In the genomic region with DNA sequence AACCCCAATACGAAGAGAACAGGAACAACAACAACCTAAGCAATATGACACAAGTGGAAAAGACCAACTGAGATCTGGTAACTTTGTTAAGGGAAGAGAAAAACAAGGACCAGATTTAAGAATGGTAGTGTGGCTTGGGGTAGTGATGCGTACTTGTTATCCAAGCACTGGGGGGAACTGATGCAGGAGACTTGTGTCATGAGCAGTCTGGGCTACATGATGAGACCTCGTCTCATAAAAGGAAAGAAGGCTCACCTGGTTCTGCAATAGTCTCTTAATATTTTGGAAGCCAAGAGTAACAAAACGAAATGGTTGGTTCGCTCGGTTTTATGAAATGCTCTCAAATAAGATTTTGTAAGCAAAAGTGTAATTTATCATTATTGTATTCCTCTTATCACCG, we compare ENCODE assay signal across 7 mouse cellular contexts. TPM values are rescaled to one million over a fixed set of nuclear protein-coding genes. Genes with fewer than 3 reads are reported as not detected.
DNase-seq lines count a peak whose midpoint lies in the region; ATAC-seq and TF ChIP-seq lines count a peak whose summit lies in the region.

No protein-coding gene starts in this region.

- no peak for DNase-seq in lung, postnatal 0 days (ENCODE audit: low spot score)
- no peak for DNase-seq in lung, postnatal 14 days
- peak; percentile 1 for DNase-seq in forebrain, embryonic 14.5 days (ENCODE audit: low spot score)
- DNase-seq in liver, embryonic 11.5 days (ENCODE audit: low spot score) = no peak
- DNase-seq in left cerebral cortex, adult 8-10 months (ENCODE audit: low spot score in 2 of 2) = no peak
- no peak for DNase-seq in urinary bladder, adult 2 months (ENCODE audit: low spot score)

- H3K4me3 ChIP-seq in lung, postnatal 0 days (ENCODE audit: low read depth, low read length) = peak overlapping the region; percentile 52
- peak overlapping the region; percentile 45 for H3K4me3 ChIP-seq in forebrain, embryonic 14.5 days (ENCODE audit: low read depth, low read length)
- H3K4me3 ChIP-seq in liver, embryonic 11.5 days (ENCODE audit: low read depth, low read length) = peak overlapping the region; percentile 57
- H3K4me3 ChIP-seq in stomach, embryonic 15.5 days (replicated peaks) = peak overlapping the region; percentile 65

- no peak for TF ChIP-seq CTCF in lung, postnatal 0 days (IDR thresholded peaks at IDR 0.05)

- 0 out of 2 replicates have a peak, but pooled peaks cover 4% of the 10 kb centered on the region for H3K4me1 ChIP-seq in lung, postnatal 0 days (ENCODE audit: insufficient read depth, low read depth, low read length)
- peaks cover 3% of the 10 kb centered on the region; the same call in 1 of the 2 replicates for H3K4me1 ChIP-seq in forebrain, embryonic 14.5 days (ENCODE audit: control insufficient read depth, insufficient read depth, low read length)
- H3K4me1 ChIP-seq in liver, embryonic 11.5 days (replicated peaks; ENCODE audit: control insufficient read depth, insufficient read depth, low read length) = peaks cover 7% of the 10 kb centered on the region; the same call in 1 of the 2 replicates
- peaks cover 4% of the 10 kb centered on the region; the same call in 1 of the 2 replicates for H3K4me1 ChIP-seq in stomach, embryonic 15.5 days

- H3K27ac ChIP-seq in lung, postnatal 0 days (ENCODE audit: low read length) = no peak overlapping the region
- H3K27ac ChIP-seq in forebrain, embryonic 14.5 days (ENCODE audit: low read depth, low read length) = no peak overlapping the region
- no peak overlapping the region for H3K27ac ChIP-seq in liver, embryonic 11.5 days (ENCODE audit: low read depth, low read length)
- no peak overlapping the region for H3K27ac ChIP-seq in stomach, embryonic 15.5 days

- no peak for ATAC-seq in lung, postnatal 0 days
- no peak for ATAC-seq in forebrain, embryonic 14.5 days
- no peak for ATAC-seq in liver, embryonic 11.5 days (replicated peaks; ENCODE audit: low FRiP score)
- ATAC-seq in stomach, embryonic 15.5 days (ENCODE audit: insufficient read depth, low FRiP score, low read depth) = no peak

- 38% methylated on average over 7 of the region's 7 CpGs for WGBS in lung, postnatal 0 days
- 40% methylated on average over 7 of the region's 7 CpGs for WGBS in forebrain, embryonic 14.5 days
- WGBS in liver, embryonic 11.5 days = 32% methylated on average over 7 of the region's 7 CpGs
- WGBS in stomach, embryonic 15.5 days = 37% methylated on average over 7 of the region's 7 CpGs

- TF ChIP-seq EP300 in lung, postnatal 0 days (IDR thresholded peaks at IDR 0.05) = no peak

- no peaks in the 10 kb centered on the region for H3K27me3 ChIP-seq in lung, postnatal 0 days (replicated peaks; ENCODE audit: insufficient read depth, low read length)
- no peaks in the 10 kb centered on the region for H3K27me3 ChIP-seq in forebrain, embryonic 14.5 days (replicated peaks; ENCODE audit: control insufficient read depth, insufficient read depth, low read length)
- H3K27me3 ChIP-seq in liver, embryonic 11.5 days (replicated peaks; ENCODE audit: control insufficient read depth, insufficient read depth, low read length) = no peaks in the 10 kb centered on the region
- no peaks in the 10 kb centered on the region for H3K27me3 ChIP-seq in stomach, embryonic 15.5 days (replicated peaks)

- H3K9ac ChIP-seq in lung, postnatal 0 days (replicated peaks; ENCODE audit: low read depth) = peak overlapping the region; percentile 85
- peak overlapping the region; percentile 83 for H3K9ac ChIP-seq in forebrain, embryonic 14.5 days (ENCODE audit: low read length)
- peak overlapping the region; percentile 72; the same call in 1 of the 2 replicates for H3K9ac ChIP-seq in liver, embryonic 11.5 days (ENCODE audit: low read depth, low read length)
- H3K9ac ChIP-seq in stomach, embryonic 15.5 days = peak overlapping the region; percentile 71; the same call in 1 of the 2 replicates

- no peaks in the 10 kb centered on the region for H3K36me3 ChIP-seq in lung, postnatal 0 days (ENCODE audit: insufficient read depth, low read length)
- H3K36me3 ChIP-seq in forebrain, embryonic 14.5 days (ENCODE audit: control insufficient read depth, insufficient read depth, low read length) = no peaks in the 10 kb centered on the region
- H3K36me3 ChIP-seq in liver, embryonic 11.5 days (ENCODE audit: control insufficient read depth, insufficient read depth, low read length) = no peaks in the 10 kb centered on the region
- no peaks in the 10 kb centered on the region for H3K36me3 ChIP-seq in stomach, embryonic 15.5 days

- H3K4me2 ChIP-seq in lung, postnatal 0 days (replicated peaks; ENCODE audit: low read depth, low read length) = peak overlapping the region; percentile 63
- H3K4me2 ChIP-seq in forebrain, embryonic 14.5 days (ENCODE audit: low read length) = peak overlapping the region; percentile 67
- peak overlapping the region; percentile 70 for H3K4me2 ChIP-seq in liver, embryonic 11.5 days
- H3K4me2 ChIP-seq in stomach, embryonic 15.5 days = peak overlapping the region; percentile 72

- no peaks in the 10 kb centered on the region for H3K9me3 ChIP-seq in lung, postnatal 0 days (ENCODE audit: low read length)
- no peaks in the 10 kb centered on the region for H3K9me3 ChIP-seq in forebrain, embryonic 14.5 days (replicated peaks; ENCODE audit: control insufficient read depth, low read length)
- no peaks in the 10 kb centered on the region for H3K9me3 ChIP-seq in liver, embryonic 11.5 days (ENCODE audit: control insufficient read depth, low read length)
- no peaks in the 10 kb centered on the region for H3K9me3 ChIP-seq in stomach, embryonic 15.5 days

RNA-seq across cellular contexts. Expression of a gene that starts 25.0 kb away (rescaled TPM):
- polyA plus RNA-seq in lung, postnatal 0 days (2015; fragmentation: Nextera tagmentation; extraction: Ambion mirVana) = 76.8 and 88.2 TPM in 2 replicates
- 188 and 208 TPM in 2 replicates for polyA plus RNA-seq in forebrain, embryonic 14.5 days (2014; fragmentation: Nextera tagmentation; extraction: Ambion mirVana)
- polyA plus RNA-seq in liver, embryonic 11.5 days (2014; fragmentation: Nextera tagmentation; extraction: Ambion mirVana) = 81.6 and 85.7 TPM in 2 replicates
- polyA plus RNA-seq in stomach, embryonic 15.5 days (2015; fragmentation: Nextera tagmentation; extraction: Ambion mirVana) = 100 and 107 TPM in 2 replicates
- 100 to 1,000 TPM; 362 to 393 (median 380) TPM for total RNA-seq in left cerebral cortex, adult 8-10 months (2022)
- polyA plus RNA-seq in urinary bladder, adult 2 months (2012; rRNA removed) = 72.7 and 84.8 TPM in 2 replicates

RNA-seq across cellular contexts. Expression of a gene that starts 25.9 kb away (rescaled TPM):
- 76.0 and 77.5 TPM in 2 replicates for polyA plus RNA-seq in lung, postnatal 0 days (2015; fragmentation: Nextera tagmentation; extraction: Ambion mirVana)
- 82.8 and 85.1 TPM in 2 replicates for polyA plus RNA-seq in forebrain, embryonic 14.5 days (2014; fragmentation: Nextera tagmentation; extraction: Ambion mirVana)
- 78.9 and 81.2 TPM in 2 replicates for polyA plus RNA-seq in liver, embryonic 11.5 days (2014; fragmentation: Nextera tagmentation; extraction: Ambion mirVana)
- 77.3 and 85.9 TPM in 2 replicates for polyA plus RNA-seq in stomach, embryonic 15.5 days (2015; fragmentation: Nextera tagmentation; extraction: Ambion mirVana)
- 10 to 100 TPM; 70.6 to 83.2 (median 77.7) TPM for total RNA-seq in left cerebral cortex, adult 8-10 months (2022)
- polyA plus RNA-seq in urinary bladder, adult 2 months (2012; rRNA removed) = 54.3 TPM in 2 replicates

RNA-seq across cellular contexts. Expression of a gene that starts 45.4 kb away (rescaled TPM):
- 17.0 and 18.2 TPM in 2 replicates for polyA plus RNA-seq in lung, postnatal 0 days (2015; fragmentation: Nextera tagmentation; extraction: Ambion mirVana)
- polyA plus RNA-seq in forebrain, embryonic 14.5 days (2014; fragmentation: Nextera tagmentation; extraction: Ambion mirVana) = 13.7 and 19.0 TPM in 2 replicates
- polyA plus RNA-seq in liver, embryonic 11.5 days (2014; fragmentation: Nextera tagmentation; extraction: Ambion mirVana) = 26.3 and 27.5 TPM in 2 replicates
- 31.5 and 32.7 TPM in 2 replicates for polyA plus RNA-seq in stomach, embryonic 15.5 days (2015; fragmentation: Nextera tagmentation; extraction: Ambion mirVana)
- total RNA-seq in left cerebral cortex, adult 8-10 months (2022) = 10 to 100 TPM in 1 of 4 experiments, 1 to 10 TPM in 3; 8.2 to 10.3 (median 9.5) TPM
- polyA plus RNA-seq in urinary bladder, adult 2 months (2012; rRNA removed) = 21.4 and 23.7 TPM in 2 replicates
